Mouse (Mus musculus) central nervous system, embryonic 14 days (tissue): ENCODE data around the gene Yy1. TPM values are rescaled to one million over a fixed set of nuclear protein-coding genes. Genes with fewer than 3 reads are reported as not detected.

ENCODE experiments used
- polyA plus RNA-seq: library from polyadenylated mRNA; depleted of rRNA; stranded (reverse); fragments of >200 nt; gene quantifications from 2 replicates; pipeline ENCODE4 v1.2.3, GENCODE M21; 2012; rRNA removed

Gene Yy1
- 32.4 and 39.0 TPM in 2 replicates for polyA plus RNA-seq

GRCm38 (mm10) chr12:108792546-108793452 is at the start of gene Yy1:
TSS of gene Yy1 (plus strand) at chr12:108792973.

GRCm38 (mm10) chr12:108835840-108836409 is 43.2 kb downstream of the Yy1 start, which contains the start of the genes Slc25a29 and Slc25a47:
TSS of gene Slc25a29 (minus strand) at chr12:108835883.
TSS of gene Slc25a47 (plus strand) at chr12:108836046.

Other genes starting within 250 kb of the Yy1 start
- gene Evl, start 238.3 kb upstream of the Yy1 start, polyA plus RNA-seq, result 365 and 404 TPM in 2 replicates
- gene Degs2, start 90.7 kb upstream of the Yy1 start, polyA plus RNA-seq, result 0.04 and 0.06 TPM in 2 replicates
- 14.2 and 17.4 TPM in 2 replicates for gene Slc25a29, start 42.9 kb downstream of the Yy1 start, polyA plus RNA-seq
- 16.6 and 19.0 TPM in 2 replicates for gene Slc25a47, start 43.1 kb downstream of the Yy1 start, polyA plus RNA-seq
- gene Wdr25, start 100.7 kb downstream of the Yy1 start, polyA plus RNA-seq, result 10.8 and 11.4 TPM in 2 replicates
- gene Wars, start 101.2 kb downstream of the Yy1 start, polyA plus RNA-seq, result 89.5 and 100 TPM in 2 replicates